Mouse (Mus musculus): ENCODE data around the gene Rasgrp1.

Gene Rasgrp1

GRCm38 (mm10) chr2:117331634-117332033, 11.2 kb downstream of the Rasgrp1 start:
- DNase-seq (ENCODE audit: low spot score) = no peak

- DNase-seq (ENCODE audit: low spot score) = no peak
Measured at GRCm38 (mm10) chr2:117328521-117329285, 14.1 kb downstream of the Rasgrp1 start.

GRCm38 (mm10) chr2:117322399-117322798, 20.4 kb downstream of the Rasgrp1 start:
- no peak for DNase-seq (ENCODE audit: low spot score)

GRCm38 (mm10) chr2:117321231-117321630, 21.6 kb downstream of the Rasgrp1 start:
- DNase-seq (ENCODE audit: low spot score) = no peak

- DNase-seq (ENCODE audit: low spot score) = no peak
Measured at GRCm38 (mm10) chr2:117318991-117319390, 23.8 kb downstream of the Rasgrp1 start.

GRCm38 (mm10) chr2:117313586-117314235, 29.1 kb downstream of the Rasgrp1 start:
- no peak for DNase-seq (ENCODE audit: low spot score)

- DNase-seq (ENCODE audit: low spot score) = no peak
Measured at GRCm38 (mm10) chr2:117312441-117312895, 30.3 kb downstream of the Rasgrp1 start.

GRCm38 (mm10) chr2:117312030-117312429, 30.8 kb downstream of the Rasgrp1 start:
- DNase-seq (ENCODE audit: low spot score) = no peak

- no peak for DNase-seq (ENCODE audit: low spot score)
Measured at GRCm38 (mm10) chr2:117311349-117311748, 31.5 kb downstream of the Rasgrp1 start.

- DNase-seq (ENCODE audit: low spot score) = no peak
Measured at GRCm38 (mm10) chr2:117309046-117309445, 33.8 kb downstream of the Rasgrp1 start.

GRCm38 (mm10) chr2:117307959-117308358, 34.8 kb downstream of the Rasgrp1 start:
- DNase-seq (ENCODE audit: low spot score) = no peak

- no peak for DNase-seq (ENCODE audit: low spot score)
Measured at GRCm38 (mm10) chr2:117304941-117305340, 37.9 kb downstream of the Rasgrp1 start.

- DNase-seq (ENCODE audit: low spot score) = no peak
Measured at GRCm38 (mm10) chr2:117303391-117304350, 39.1 kb downstream of the Rasgrp1 start.

- DNase-seq (ENCODE audit: low spot score) = peak; percentile 10
Measured at GRCm38 (mm10) chr2:117299596-117300448, 43.0 kb downstream of the Rasgrp1 start.

- DNase-seq (ENCODE audit: low spot score) = no peak
Measured at GRCm38 (mm10) chr2:117288291-117288690, 54.5 kb downstream of the Rasgrp1 start.

- DNase-seq (ENCODE audit: low spot score) = peak; percentile 10
Measured at GRCm38 (mm10) chr2:117263786-117264408, 78.9 kb downstream of the Rasgrp1 start.

GRCm38 (mm10) chr2:117262184-117262583, 80.6 kb downstream of the Rasgrp1 start:
- DNase-seq (ENCODE audit: low spot score) = no peak

- no peak for DNase-seq (ENCODE audit: low spot score)
Measured at GRCm38 (mm10) chr2:117257617-117258016, 85.2 kb downstream of the Rasgrp1 start.

GRCm38 (mm10) chr2:117255415-117255814, 87.4 kb downstream of the Rasgrp1 start:
- DNase-seq (ENCODE audit: low spot score) = no peak

GRCm38 (mm10) chr2:117250001-117250510, 92.7 kb downstream of the Rasgrp1 start:
- no peak for DNase-seq (ENCODE audit: low spot score)
